Mouse (Mus musculus): ENCODE results near the gene Ttll1. TPM values are rescaled to one million over a fixed set of nuclear protein-coding genes. Genes with fewer than 3 reads are reported as not detected.
"Not testable (repeated sequence)": the region's sequence is repeated elsewhere in the genome, so short reads cannot be mapped to it uniquely, and the experiment has no call there.

The Ttll1 gene
- polyA plus RNA-seq, 1 experiment from 2014 or later: 12.6 TPM

GRCm38 (mm10) chr15:83463369-83464082 is 47.2 kb downstream of the Ttll1 start:
- ATAC-seq (replicated peaks; ENCODE audit: low FRiP score, low TSS enrichment, low read depth): 0 out of 2 replicates have a peak, but pooled peaks have one; percentile 1
- Histone ChIP-seq H3K36me3 (ENCODE audit: control insufficient read depth, insufficient read depth, low read length) (no peaks in the 10 kb centered on the region), H3K9ac (ENCODE audit: low read length) (peak overlapping the region; percentile 76), H3K4me1 (replicated peaks; ENCODE audit: control insufficient read depth, insufficient read depth, low read length) (peaks cover 12% of the 10 kb centered on the region), H3K4me2 (ENCODE audit: low read length) (peak overlapping the region; percentile 89), H3K27ac (ENCODE audit: low read depth) (peak overlapping the region; percentile 67), H3K9me3 (ENCODE audit: control insufficient read depth, low read length) (no peaks in the 10 kb centered on the region), H3K4me3 (ENCODE audit: low read depth, low read length) (peak overlapping the region; percentile 77), H3K27me3 (replicated peaks; ENCODE audit: control insufficient read depth, insufficient read depth, low read length) (no peaks in the 10 kb centered on the region)
- peak; percentile 60 for DNase-seq (ENCODE audit: low spot score)
- 7% methylated on average over 17 of the region's 17 CpGs for WGBS

GRCm38 (mm10) chr15:83462349-83462748 is 48.3 kb downstream of the Ttll1 start:
- Histone ChIP-seq H3K4me1 (replicated peaks; ENCODE audit: control insufficient read depth, insufficient read depth, low read length) (peaks cover 12% of the 10 kb centered on the region), H3K4me2 (ENCODE audit: low read length) (peak overlapping the region; percentile 89)
- not testable (repeated sequence) for H3K9ac ChIP-seq (ENCODE audit: low read length); ATAC-seq (replicated peaks; ENCODE audit: low FRiP score, low TSS enrichment, low read depth); H3K36me3 ChIP-seq (ENCODE audit: control insufficient read depth, insufficient read depth, low read length); H3K4me3 ChIP-seq (ENCODE audit: low read depth, low read length); DNase-seq (ENCODE audit: low spot score); H3K27me3 ChIP-seq (replicated peaks; ENCODE audit: control insufficient read depth, insufficient read depth, low read length); H3K9me3 ChIP-seq (ENCODE audit: control insufficient read depth, low read length); H3K27ac ChIP-seq (ENCODE audit: low read depth)
- 71% methylated on average over 7 of the region's 8 CpGs for WGBS

- DNase-seq (ENCODE audit: low spot score): no peak
- Histone ChIP-seq H3K36me3 (ENCODE audit: control insufficient read depth, insufficient read depth, low read length) (no peaks in the 10 kb centered on the region), H3K9ac (ENCODE audit: low read length) (no peak overlapping the region), H3K27ac (ENCODE audit: low read depth) (no peak overlapping the region), H3K4me1 (replicated peaks; ENCODE audit: control insufficient read depth, insufficient read depth, low read length) (peaks cover 12% of the 10 kb centered on the region), H3K9me3 (ENCODE audit: control insufficient read depth, low read length) (no peaks in the 10 kb centered on the region), H3K27me3 (replicated peaks; ENCODE audit: control insufficient read depth, insufficient read depth, low read length) (no peaks in the 10 kb centered on the region), H3K4me3 (ENCODE audit: low read depth, low read length) (no peak overlapping the region), H3K4me2 (ENCODE audit: low read length) (no peak overlapping the region)
- WGBS: 74% methylated on average over 3 of the region's 3 CpGs
- no peak for ATAC-seq (replicated peaks; ENCODE audit: low FRiP score, low TSS enrichment, low read depth)
These were observed 49.8 kb downstream of the Ttll1 start for GRCm38 (mm10) chr15:83460891-83461290.

- Histone ChIP-seq H3K4me1 (replicated peaks; ENCODE audit: control insufficient read depth, insufficient read depth, low read length) (peaks cover 2% of the 10 kb centered on the region; the same call in 1 of the 2 replicates), H3K9ac (ENCODE audit: low read length) (no peak overlapping the region), H3K27me3 (replicated peaks; ENCODE audit: control insufficient read depth, insufficient read depth, low read length) (no peaks in the 10 kb centered on the region), H3K9me3 (ENCODE audit: control insufficient read depth, low read length) (no peaks in the 10 kb centered on the region), H3K4me2 (ENCODE audit: low read length) (no peak overlapping the region), H3K36me3 (ENCODE audit: control insufficient read depth, insufficient read depth, low read length) (no peaks in the 10 kb centered on the region), H3K4me3 (ENCODE audit: low read depth, low read length) (no peak overlapping the region), H3K27ac (ENCODE audit: low read depth) (no peak overlapping the region)
- DNase-seq (ENCODE audit: low spot score) (no peak), ATAC-seq (replicated peaks; ENCODE audit: low FRiP score, low TSS enrichment, low read depth) (no peak)
- 94% methylated on average over 1 of the region's 1 CpGs for WGBS
These were observed 53.2 kb downstream of the Ttll1 start for GRCm38 (mm10) chr15:83457541-83457940.

- 89% methylated on average over 5 of the region's 5 CpGs for WGBS
- no peak overlapping the region for H3K4me2 ChIP-seq (ENCODE audit: low read length)
- no peak overlapping the region for H3K27ac ChIP-seq (ENCODE audit: low read depth)
- no peaks in the 10 kb centered on the region for H3K27me3 ChIP-seq (replicated peaks; ENCODE audit: control insufficient read depth, insufficient read depth, low read length)
- no peaks in the 10 kb centered on the region for H3K36me3 ChIP-seq (ENCODE audit: control insufficient read depth, insufficient read depth, low read length)
- peaks cover 14% of the 10 kb centered on the region for H3K4me1 ChIP-seq (replicated peaks; ENCODE audit: control insufficient read depth, insufficient read depth, low read length)
- no peaks in the 10 kb centered on the region for H3K9me3 ChIP-seq (ENCODE audit: control insufficient read depth, low read length)
- no peak overlapping the region for H3K9ac ChIP-seq (ENCODE audit: low read length)
- DNase-seq (ENCODE audit: low spot score) (no peak), ATAC-seq (replicated peaks; ENCODE audit: low FRiP score, low TSS enrichment, low read depth) (no peak)
- H3K4me3 ChIP-seq (ENCODE audit: low read depth, low read length): no peak overlapping the region
These were observed 55.1 kb downstream of the Ttll1 start for GRCm38 (mm10) chr15:83455637-83456036.

- 72% methylated on average over 3 of the region's 3 CpGs for WGBS
- H3K27ac ChIP-seq (ENCODE audit: low read depth): no peak overlapping the region
These were observed 55.7 kb downstream of the Ttll1 start for GRCm38 (mm10) chr15:83455034-83455433.

GRCm38 (mm10) chr15:83454419-83454818 is 56.3 kb downstream of the Ttll1 start:
- Histone ChIP-seq H3K4me3 (ENCODE audit: low read depth, low read length) (no peak overlapping the region), H3K4me1 (replicated peaks; ENCODE audit: control insufficient read depth, insufficient read depth, low read length) (peaks cover 14% of the 10 kb centered on the region), H3K36me3 (ENCODE audit: control insufficient read depth, insufficient read depth, low read length) (no peaks in the 10 kb centered on the region), H3K27ac (ENCODE audit: low read depth) (no peak overlapping the region), H3K9ac (ENCODE audit: low read length) (no peak overlapping the region), H3K9me3 (ENCODE audit: control insufficient read depth, low read length) (no peaks in the 10 kb centered on the region), H3K4me2 (ENCODE audit: low read length) (no peak overlapping the region), H3K27me3 (replicated peaks; ENCODE audit: control insufficient read depth, insufficient read depth, low read length) (no peaks in the 10 kb centered on the region)
- no peak for DNase-seq (ENCODE audit: low spot score)
- no peak for ATAC-seq (replicated peaks; ENCODE audit: low FRiP score, low TSS enrichment, low read depth)
- 83% methylated on average over 7 of the region's 7 CpGs for WGBS

More at GRCm38 (mm10) chr15:83455034-83455433, 55.7 kb downstream of the Ttll1 start:
- DNase-seq (ENCODE audit: low spot score) (no peak), ATAC-seq (replicated peaks; ENCODE audit: low FRiP score, low TSS enrichment, low read depth) (no peak)
- H3K4me3 ChIP-seq (ENCODE audit: low read depth, low read length): no peak overlapping the region
- no peaks in the 10 kb centered on the region for H3K36me3 ChIP-seq (ENCODE audit: control insufficient read depth, insufficient read depth, low read length)
- H3K4me1 ChIP-seq (replicated peaks; ENCODE audit: control insufficient read depth, insufficient read depth, low read length): peaks cover 14% of the 10 kb centered on the region
- no peaks in the 10 kb centered on the region for H3K27me3 ChIP-seq (replicated peaks; ENCODE audit: control insufficient read depth, insufficient read depth, low read length)
- no peak overlapping the region for H3K4me2 ChIP-seq (ENCODE audit: low read length)
- no peaks in the 10 kb centered on the region for H3K9me3 ChIP-seq (ENCODE audit: control insufficient read depth, low read length)
- H3K9ac ChIP-seq (ENCODE audit: low read length): no peak overlapping the region

GRCm38 (mm10) chr15:83453879-83454278 is 56.8 kb downstream of the Ttll1 start:
- Histone ChIP-seq H3K4me2 (ENCODE audit: low read length) (no peak overlapping the region), H3K27ac (ENCODE audit: low read depth) (no peak overlapping the region), H3K27me3 (replicated peaks; ENCODE audit: control insufficient read depth, insufficient read depth, low read length) (no peaks in the 10 kb centered on the region), H3K9me3 (ENCODE audit: control insufficient read depth, low read length) (no peaks in the 10 kb centered on the region), H3K4me3 (ENCODE audit: low read depth, low read length) (no peak overlapping the region), H3K9ac (ENCODE audit: low read length) (no peak overlapping the region), H3K4me1 (replicated peaks; ENCODE audit: control insufficient read depth, insufficient read depth, low read length) (peaks cover 14% of the 10 kb centered on the region), H3K36me3 (ENCODE audit: control insufficient read depth, insufficient read depth, low read length) (no peaks in the 10 kb centered on the region)
- DNase-seq (ENCODE audit: low spot score) (no peak), ATAC-seq (replicated peaks; ENCODE audit: low FRiP score, low TSS enrichment, low read depth) (no peak)
- WGBS: 72% methylated on average over 3 of the region's 3 CpGs

- Histone ChIP-seq H3K27ac (ENCODE audit: low read depth) (0 out of 2 replicates have a peak overlapping the region, but pooled peaks have one; percentile 1), H3K4me3 (ENCODE audit: low read depth, low read length) (no peak overlapping the region), H3K9me3 (ENCODE audit: control insufficient read depth, low read length) (no peaks in the 10 kb centered on the region), H3K4me1 (replicated peaks; ENCODE audit: control insufficient read depth, insufficient read depth, low read length) (peaks cover 30% of the 10 kb centered on the region), H3K36me3 (ENCODE audit: control insufficient read depth, insufficient read depth, low read length) (no peaks in the 10 kb centered on the region), H3K9ac (ENCODE audit: low read length) (no peak overlapping the region), H3K4me2 (ENCODE audit: low read length) (no peak overlapping the region), H3K27me3 (replicated peaks; ENCODE audit: control insufficient read depth, insufficient read depth, low read length) (no peaks in the 10 kb centered on the region)
- 72% methylated on average over 7 of the region's 7 CpGs for WGBS
- DNase-seq (ENCODE audit: low spot score): no peak
- ATAC-seq (replicated peaks; ENCODE audit: low FRiP score, low TSS enrichment, low read depth): no peak
These were observed 58.4 kb downstream of the Ttll1 start for GRCm38 (mm10) chr15:83452219-83452760.
